ENCODE assay signal across 14 mouse cellular contexts in genomic region chr2:53082501-53082900, GRCm38 (mm10).
DNase-seq lines count a peak whose midpoint lies in the region; ATAC-seq and TF ChIP-seq lines count a peak whose summit lies in the region.
"Had no signal": no experiment of that assay in that cellular context is flagged by ENCODE, and none has a peak within 500 bp of the region (broad histone marks: within the 10 kb centered on the region; RNA-seq: fewer than 3 reads in every experiment).

No protein-coding gene starts in this region.

- TF ChIP-seq CTCF in hindbrain, postnatal 0 days (IDR thresholded peaks at IDR 0.05; ENCODE audit: low read depth): no peak
- no peak for TF ChIP-seq CTCF in midbrain, postnatal 0 days (IDR thresholded peaks at IDR 0.05)

- H3K27me3 ChIP-seq in midbrain, embryonic 11.5 days (ENCODE audit: control insufficient read depth, insufficient read depth, low read length): no peaks in the 10 kb centered on the region
- no peaks in the 10 kb centered on the region for H3K27me3 ChIP-seq in midbrain, embryonic 10.5 days (ENCODE audit: low read depth, poor library complexity, severe bottlenecking)
- no peaks in the 10 kb centered on the region for H3K27me3 ChIP-seq in forebrain, embryonic 16.5 days (replicated peaks; ENCODE audit: control insufficient read depth, insufficient read depth, low read length)
- H3K27me3 ChIP-seq in hindbrain, postnatal 0 days (ENCODE audit: insufficient read depth, low read length): no peaks in the 10 kb centered on the region
- no peaks in the 10 kb centered on the region for H3K27me3 ChIP-seq in midbrain, postnatal 0 days (ENCODE audit: insufficient read depth, low read length)
- H3K27me3 ChIP-seq: embryonic facial prominence, embryonic 15.5 days; heart, embryonic 12.5 days; neural tube, embryonic 12.5 days had no signal

- ATAC-seq in midbrain, embryonic 11.5 days (ENCODE audit: low FRiP score): no peak
- ATAC-seq in forebrain, embryonic 16.5 days: peak; percentile 74
- no peak for ATAC-seq in hindbrain, postnatal 0 days
- no peak for ATAC-seq in midbrain, postnatal 0 days (ENCODE audit: low FRiP score)

- intact Hi-C loops in heart, postnatal 10 days (cut with DNase I): loop anchor here (5.0 kb wide), 1 partner anchor 225 kb away; the partner anchor contains the start of gene Fmnl2

- H3K4me3 ChIP-seq in midbrain, embryonic 11.5 days (ENCODE audit: low read depth, low read length): no peak overlapping the region
- no peak overlapping the region for H3K4me3 ChIP-seq in midbrain, embryonic 10.5 days
- no peak overlapping the region for H3K4me3 ChIP-seq in forebrain, embryonic 16.5 days (replicated peaks; ENCODE audit: low read length)
- no peak overlapping the region for H3K4me3 ChIP-seq in hindbrain, postnatal 0 days (ENCODE audit: low read length)
- no peak overlapping the region for H3K4me3 ChIP-seq in midbrain, postnatal 0 days (ENCODE audit: low read depth, low read length)
- H3K4me3 ChIP-seq: embryonic facial prominence, embryonic 15.5 days; heart, embryonic 12.5 days; neural tube, embryonic 12.5 days had no signal

- H3K4me2 ChIP-seq in midbrain, embryonic 11.5 days: no peak overlapping the region
- no peak overlapping the region for H3K4me2 ChIP-seq in forebrain, embryonic 16.5 days (ENCODE audit: low read length)
- no peak overlapping the region for H3K4me2 ChIP-seq in hindbrain, postnatal 0 days (ENCODE audit: low read depth, low read length)
- no peak overlapping the region for H3K4me2 ChIP-seq in midbrain, postnatal 0 days (ENCODE audit: low read depth, low read length, poor library complexity, severe bottlenecking)
- H3K4me2 ChIP-seq: embryonic facial prominence, embryonic 15.5 days; heart, embryonic 12.5 days; lung, embryonic 14.5 days; neural tube, embryonic 12.5 days had no signal

- H3K9me3 ChIP-seq in midbrain, embryonic 11.5 days (ENCODE audit: control insufficient read depth, low read length): no peaks in the 10 kb centered on the region
- no peaks in the 10 kb centered on the region for H3K9me3 ChIP-seq in midbrain, embryonic 10.5 days (replicated peaks)
- no peaks in the 10 kb centered on the region for H3K9me3 ChIP-seq in forebrain, embryonic 16.5 days (ENCODE audit: control insufficient read depth, low read length)
- H3K9me3 ChIP-seq in hindbrain, postnatal 0 days (ENCODE audit: low read length): no peaks in the 10 kb centered on the region
- H3K9me3 ChIP-seq in midbrain, postnatal 0 days (ENCODE audit: low read length): no peaks in the 10 kb centered on the region
- H3K9me3 ChIP-seq: embryonic facial prominence, embryonic 15.5 days; heart, embryonic 12.5 days; neural tube, embryonic 12.5 days had no signal

- peak; percentile 41 for DNase-seq in midbrain, embryonic 11.5 days (ENCODE audit: low spot score, missing footprints)
- DNase-seq in midbrain, embryonic 10.5 days (ENCODE audit: low spot score): no peak
- peak; percentile 35 for DNase-seq in hindbrain, postnatal 0 days (ENCODE audit: low spot score)
- DNase-seq in midbrain, postnatal 0 days (ENCODE audit: low spot score): peak; percentile 28
- no peak for DNase-seq in heart, postnatal 10 days
- no peak for DNase-seq in urinary bladder, postnatal 10 days (ENCODE audit: low spot score)
- DNase-seq: gastrocnemius, postnatal 25 days; thymus, adult 18-20 months had no signal

- 90% methylated on average over 5 of the region's 5 CpGs for WGBS in midbrain, embryonic 11.5 days
- WGBS in midbrain, embryonic 10.5 days: 91% methylated on average over 5 of the region's 5 CpGs
- 31% methylated on average over 5 of the region's 5 CpGs for WGBS in forebrain, embryonic 16.5 days
- 42% methylated on average over 5 of the region's 5 CpGs for whole genome bisulfite sequencing in hindbrain, postnatal 0 days
- 57% methylated on average over 5 of the region's 5 CpGs for WGBS in midbrain, postnatal 0 days

- H3K27ac ChIP-seq in midbrain, embryonic 11.5 days (ENCODE audit: low read depth, low read length): no peak overlapping the region
- H3K27ac ChIP-seq in midbrain, embryonic 10.5 days (replicated peaks): no peak overlapping the region
- H3K27ac ChIP-seq in forebrain, embryonic 16.5 days (ENCODE audit: low read length): no peak overlapping the region
- no peak overlapping the region for H3K27ac ChIP-seq in hindbrain, postnatal 0 days
- no peak overlapping the region for H3K27ac ChIP-seq in midbrain, postnatal 0 days (ENCODE audit: low read depth, low read length)
- H3K27ac ChIP-seq: embryonic facial prominence, embryonic 15.5 days; liver, embryonic 14.5 days; neural tube, embryonic 12.5 days had no signal

- H3K9ac ChIP-seq in midbrain, embryonic 11.5 days (ENCODE audit: low read length): no peak overlapping the region
- H3K9ac ChIP-seq in forebrain, embryonic 16.5 days (replicated peaks; ENCODE audit: low read depth, low read length): no peak overlapping the region
- H3K9ac ChIP-seq in hindbrain, postnatal 0 days (replicated peaks; ENCODE audit: low read length): no peak overlapping the region
- no peak overlapping the region for H3K9ac ChIP-seq in midbrain, postnatal 0 days (replicated peaks; ENCODE audit: low read length, poor library complexity, severe bottlenecking)
- H3K9ac ChIP-seq: embryonic facial prominence, embryonic 15.5 days; heart, embryonic 12.5 days; liver, embryonic 14.5 days; lung, embryonic 14.5 days; neural tube, embryonic 12.5 days had no signal

- H3K36me3 ChIP-seq in midbrain, embryonic 11.5 days (ENCODE audit: control insufficient read depth, insufficient read depth, low read length): no peaks in the 10 kb centered on the region
- no peaks in the 10 kb centered on the region for H3K36me3 ChIP-seq in midbrain, embryonic 10.5 days
- no peaks in the 10 kb centered on the region for H3K36me3 ChIP-seq in forebrain, embryonic 16.5 days (ENCODE audit: control insufficient read depth, insufficient read depth)
- H3K36me3 ChIP-seq in hindbrain, postnatal 0 days (ENCODE audit: insufficient read depth, low read length): no peaks in the 10 kb centered on the region
- H3K36me3 ChIP-seq in midbrain, postnatal 0 days (ENCODE audit: insufficient read depth, low read length): no peaks in the 10 kb centered on the region
- H3K36me3 ChIP-seq: embryonic facial prominence, embryonic 15.5 days; heart, embryonic 12.5 days; neural tube, embryonic 12.5 days had no signal

- H3K4me1 ChIP-seq in midbrain, embryonic 11.5 days (ENCODE audit: control insufficient read depth, insufficient read depth, low read length): no peaks in the 10 kb centered on the region
- H3K4me1 ChIP-seq in midbrain, embryonic 10.5 days: no peaks in the 10 kb centered on the region
- H3K4me1 ChIP-seq in forebrain, embryonic 16.5 days (replicated peaks; ENCODE audit: control insufficient read depth, insufficient read depth, low read length): peaks cover 10% of the 10 kb centered on the region
- no peaks in the 10 kb centered on the region for H3K4me1 ChIP-seq in hindbrain, postnatal 0 days (ENCODE audit: insufficient read depth, low read length)
- no peaks in the 10 kb centered on the region for H3K4me1 ChIP-seq in midbrain, postnatal 0 days (ENCODE audit: insufficient read depth, low read length)
- H3K4me1 ChIP-seq: heart, embryonic 12.5 days had no signal

Comparison
In these comparisons a context has a peak if more than half of its experiments do, and no peak if none do; other contexts are left out.
1. DNase-seq: peak in midbrain, embryonic 11.5 days (single experiment), hindbrain, postnatal 0 days (single experiment) and midbrain, postnatal 0 days (single experiment); none in midbrain, embryonic 10.5 days (single experiment), heart, postnatal 10 days (0 of 2) and urinary bladder, postnatal 10 days (single experiment).